Mouse (Mus musculus) limb, embryonic 10.5 days (tissue): Measurements from ENCODE around the gene Dlg2. TPM values are rescaled to one million over a fixed set of nuclear protein-coding genes. Genes with fewer than 3 reads are reported as not detected.
A peak's percentile ranks its signal among the peaks of the same experiment; 100 is the strongest.

ENCODE experiments used
- DNase-seq: peaks from one replicate; pipeline ENCODE4 v3.0.0-alpha.2; 2017; ENCODE audit warnings: low spot score
- H3K27ac ChIP-seq: fragments of 300-500 bp; sonication (generic); 2 replicates; pipeline ENCODE4 v1.5.1; 2016; ENCODE audit warnings: mild to moderate bottlenecking
- H3K27me3 ChIP-seq: fragments of 300-500 bp; sonication (generic); 2 replicates; pipeline ENCODE4 v1.6.1; 2016; ENCODE audit warnings: low read depth, mild to moderate bottlenecking; ENCODE audit not compliant: poor library complexity, severe bottlenecking
- H3K36me3 ChIP-seq: fragments of 300-500 bp; sonication (generic); 2 replicates; pipeline ENCODE4 v1.6.1; 2016; ENCODE audit warnings: mild to moderate bottlenecking, moderate library complexity
- H3K4me1 ChIP-seq: fragments of 300-500 bp; sonication (generic); 2 replicates; pipeline ENCODE4 v1.6.1; 2016
- H3K4me3 ChIP-seq: fragments of 300-500 bp; sonication (generic); 2 replicates; pipeline ENCODE4 v1.5.1; 2016; ENCODE audit warnings: mild to moderate bottlenecking, moderate library complexity
- H3K9me3 ChIP-seq: fragments of 300-500 bp; sonication (generic); replicated peaks from 2 replicates; pipeline ENCODE4 v1.6.1; 2016; ENCODE audit warnings: mild to moderate bottlenecking
- WGBS: fragments of 180-500 bp; shearing (Covaris S2); methylation state at CpG from one replicate; pipeline ENCODE4 v1.1.7; 2016; 5-methylcytosine and 5-hydroxymethylcytosine counted together
- polyA plus RNA-seq: library from polyadenylated mRNA; unstranded; fragments of >200 nt; fragmentation: Nextera tagmentation; extraction: Ambion mirVana; gene quantifications from 2 replicates; pipeline ENCODE4 v1.2.1, GENCODE M21; 2016

Dlg2 gene
- polyA plus RNA-seq, 1 experiment from 2014 or later = 0.53 TPM

DNA sequence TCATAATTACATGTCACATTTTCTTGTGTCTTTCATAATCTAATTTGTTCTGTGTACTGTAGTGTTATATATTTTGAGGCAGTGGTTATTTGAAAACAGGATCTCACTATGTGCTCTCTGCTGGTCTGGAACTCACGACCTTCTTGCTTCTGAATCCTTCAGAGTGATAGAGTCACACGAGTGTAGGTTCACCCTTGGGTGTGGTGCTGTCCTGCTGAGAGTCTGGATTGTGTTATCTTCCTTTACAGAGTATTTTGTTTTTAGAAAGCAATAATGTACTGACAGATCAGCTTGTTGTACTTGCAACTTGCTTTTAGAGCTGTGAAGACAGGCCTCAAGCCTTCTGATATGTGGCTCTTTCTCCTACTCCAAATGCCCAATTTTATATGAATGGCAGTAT, 1953.8 kb downstream of the Dlg2 start:
- Histone ChIP-seq H3K27me3 (no peaks in the 10 kb centered on the region), H3K36me3 (no peaks in the 10 kb centered on the region), H3K9me3 (no peaks in the 10 kb centered on the region), H3K4me3 (no peak overlapping the region), H3K4me1 (no peaks in the 10 kb centered on the region), H3K27ac (no peak overlapping the region)
- DNase-seq = no peak
- 69% methylated on average over 2 of the region's 2 CpGs for WGBS

DNA sequence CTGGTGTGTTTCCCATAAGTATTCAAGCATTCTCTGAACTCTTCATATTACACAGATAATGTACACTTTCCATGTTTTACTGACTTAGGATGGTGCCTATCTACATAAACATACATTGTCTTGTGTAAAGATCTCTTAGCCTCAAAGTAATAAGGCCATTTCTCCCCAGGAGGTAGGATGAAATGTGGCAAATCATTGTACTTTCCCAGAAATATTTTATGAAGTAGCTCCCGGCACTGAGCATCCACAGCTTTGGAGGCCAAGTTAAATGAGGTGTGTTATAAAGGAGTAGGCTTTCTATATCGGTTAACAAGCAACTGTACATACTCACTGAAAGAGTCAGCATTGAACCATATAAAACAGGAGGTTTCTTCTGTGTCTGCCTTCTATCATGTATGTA, 1960.7 kb downstream of the Dlg2 start:
- 92% methylated on average over 2 of the region's 2 CpGs for WGBS
- no peak for DNase-seq
- Histone ChIP-seq H3K36me3 (no peaks in the 10 kb centered on the region), H3K27me3 (no peaks in the 10 kb centered on the region), H3K9me3 (no peaks in the 10 kb centered on the region), H3K4me3 (no peak overlapping the region), H3K4me1 (no peaks in the 10 kb centered on the region), H3K27ac (no peak overlapping the region)

DNA sequence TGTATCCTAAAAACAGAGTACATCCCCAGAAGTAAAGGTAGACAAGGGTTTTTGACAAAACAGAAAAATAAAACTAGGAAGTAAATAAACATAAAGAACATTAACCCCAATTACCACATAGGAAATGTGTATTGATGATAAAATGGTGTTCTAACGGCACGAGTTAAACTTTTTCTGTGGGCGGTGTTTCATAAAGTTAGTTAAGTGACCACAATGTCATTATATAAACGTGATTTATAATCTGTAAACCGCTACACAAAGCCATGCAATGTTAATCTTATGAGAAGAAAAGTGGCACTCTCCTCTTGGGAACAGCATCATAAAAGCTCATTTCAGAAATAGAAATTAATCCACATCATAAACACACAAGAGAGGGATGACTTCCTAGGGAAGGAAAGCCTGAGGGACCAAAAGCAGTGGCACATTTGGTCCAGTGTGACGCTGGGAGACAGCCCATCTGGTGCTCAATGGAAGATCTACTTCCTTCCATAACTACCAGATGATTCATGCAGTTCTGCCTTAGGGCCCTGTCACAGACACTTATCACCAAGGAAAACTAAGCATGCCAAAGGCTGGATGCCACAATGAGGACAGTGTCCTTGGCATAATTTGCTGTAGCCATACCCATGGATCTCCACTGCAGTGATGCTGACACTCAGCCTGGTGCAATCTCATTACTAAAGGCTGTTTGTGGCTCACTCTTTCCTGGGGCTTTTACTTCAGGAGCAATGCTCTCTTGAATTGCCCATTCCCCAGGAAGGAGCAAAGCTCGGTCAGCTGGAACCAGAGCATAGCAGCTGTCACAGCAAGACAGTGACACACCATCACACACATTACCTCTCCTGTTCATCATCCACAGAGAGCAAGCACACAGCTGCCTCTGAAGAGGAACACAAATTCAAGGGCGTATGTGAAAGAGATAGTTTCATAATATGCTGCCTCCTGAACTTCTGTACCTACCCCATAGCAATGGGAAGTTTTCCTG, 1963.3 kb downstream of the Dlg2 start:
- no peaks in the 10 kb centered on the region for H3K9me3 ChIP-seq
- no peak overlapping the region for H3K4me3 ChIP-seq
- no peaks in the 10 kb centered on the region for H3K36me3 ChIP-seq
- H3K4me1 ChIP-seq = no peaks in the 10 kb centered on the region
- no peak overlapping the region for H3K27ac ChIP-seq
- WGBS = 89% methylated on average over 8 of the region's 8 CpGs
- H3K27me3 ChIP-seq = no peaks in the 10 kb centered on the region
- DNase-seq = no peak

DNA sequence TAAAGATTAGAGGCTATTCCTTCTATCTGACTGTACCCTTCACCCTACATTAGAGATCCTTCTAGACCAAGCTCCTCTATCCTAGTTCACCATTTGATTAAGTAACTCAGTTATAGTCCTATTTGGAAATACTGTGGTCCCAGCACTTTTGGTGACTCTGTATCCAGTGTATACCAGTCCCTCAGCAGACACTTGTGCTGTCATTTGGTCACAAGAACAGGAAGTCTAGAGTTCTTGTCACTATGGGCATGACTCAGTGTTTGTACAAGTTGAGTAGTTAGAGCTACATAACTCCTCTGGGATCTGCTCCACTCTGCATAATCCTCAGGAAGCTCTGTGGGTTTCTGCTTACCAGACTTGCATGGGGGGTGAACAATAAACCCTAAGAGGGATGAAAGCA, 1965.1 kb downstream of the Dlg2 start:
- no peak for DNase-seq
- H3K4me1 ChIP-seq = no peaks in the 10 kb centered on the region
- no peaks in the 10 kb centered on the region for H3K36me3 ChIP-seq
- no peaks in the 10 kb centered on the region for H3K9me3 ChIP-seq
- no peak overlapping the region for H3K27ac ChIP-seq
- no peak overlapping the region for H3K4me3 ChIP-seq
- H3K27me3 ChIP-seq = no peaks in the 10 kb centered on the region

DNA sequence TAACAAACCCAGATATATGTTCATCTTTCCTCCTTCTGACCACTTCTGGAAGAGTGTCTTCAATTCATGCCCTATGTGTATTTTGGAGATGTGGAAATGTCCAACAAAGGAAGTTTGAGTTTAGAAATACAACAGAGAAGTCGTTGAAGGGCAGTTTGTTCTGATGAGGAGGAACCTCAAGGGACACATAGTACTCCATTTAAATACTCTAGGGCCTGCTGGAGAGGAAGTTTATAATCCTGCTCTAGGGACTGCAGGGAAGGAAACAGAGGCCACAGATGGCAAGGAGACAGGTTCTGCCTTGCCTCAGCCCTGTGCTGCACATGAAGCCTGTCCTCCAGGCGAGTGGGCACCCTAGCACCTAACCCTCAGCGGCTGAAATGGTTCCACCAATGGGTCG, 1965.6 kb downstream of the Dlg2 start:
- DNase-seq = no peak
- H3K36me3 ChIP-seq = no peaks in the 10 kb centered on the region
- 88% methylated on average over 4 of the region's 4 CpGs for WGBS
- no peaks in the 10 kb centered on the region for H3K4me1 ChIP-seq
- no peaks in the 10 kb centered on the region for H3K9me3 ChIP-seq
- no peaks in the 10 kb centered on the region for H3K27me3 ChIP-seq
- no peak overlapping the region for H3K27ac ChIP-seq
- H3K4me3 ChIP-seq = no peak overlapping the region

DNA sequence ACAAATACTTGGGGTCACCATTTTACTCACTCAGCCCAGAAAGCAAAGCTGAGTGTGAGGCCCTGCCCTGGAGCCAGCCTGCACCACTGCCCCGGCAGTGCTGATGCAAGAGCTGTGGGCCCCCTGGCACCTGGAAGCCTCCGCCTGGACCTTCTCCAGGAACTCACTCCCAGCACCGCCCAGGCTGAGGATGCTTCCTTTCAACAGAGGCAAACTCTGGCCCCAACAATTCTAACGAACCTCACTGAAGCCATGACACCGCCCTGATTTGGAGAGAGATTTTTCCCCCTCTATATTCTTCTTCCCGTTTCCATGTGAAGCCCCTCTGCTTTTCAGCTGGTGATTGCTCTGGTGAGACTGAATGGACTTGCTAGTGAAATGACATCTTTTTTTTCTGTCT, 1971.5 kb downstream of the Dlg2 start:
- Histone ChIP-seq H3K27ac (no peak overlapping the region), H3K9me3 (no peaks in the 10 kb centered on the region), H3K27me3 (no peaks in the 10 kb centered on the region), H3K4me1 (no peaks in the 10 kb centered on the region), H3K4me3 (no peak overlapping the region), H3K36me3 (no peaks in the 10 kb centered on the region)
- WGBS = 78% methylated on average over 6 of the region's 6 CpGs
- no peak for DNase-seq

DNA sequence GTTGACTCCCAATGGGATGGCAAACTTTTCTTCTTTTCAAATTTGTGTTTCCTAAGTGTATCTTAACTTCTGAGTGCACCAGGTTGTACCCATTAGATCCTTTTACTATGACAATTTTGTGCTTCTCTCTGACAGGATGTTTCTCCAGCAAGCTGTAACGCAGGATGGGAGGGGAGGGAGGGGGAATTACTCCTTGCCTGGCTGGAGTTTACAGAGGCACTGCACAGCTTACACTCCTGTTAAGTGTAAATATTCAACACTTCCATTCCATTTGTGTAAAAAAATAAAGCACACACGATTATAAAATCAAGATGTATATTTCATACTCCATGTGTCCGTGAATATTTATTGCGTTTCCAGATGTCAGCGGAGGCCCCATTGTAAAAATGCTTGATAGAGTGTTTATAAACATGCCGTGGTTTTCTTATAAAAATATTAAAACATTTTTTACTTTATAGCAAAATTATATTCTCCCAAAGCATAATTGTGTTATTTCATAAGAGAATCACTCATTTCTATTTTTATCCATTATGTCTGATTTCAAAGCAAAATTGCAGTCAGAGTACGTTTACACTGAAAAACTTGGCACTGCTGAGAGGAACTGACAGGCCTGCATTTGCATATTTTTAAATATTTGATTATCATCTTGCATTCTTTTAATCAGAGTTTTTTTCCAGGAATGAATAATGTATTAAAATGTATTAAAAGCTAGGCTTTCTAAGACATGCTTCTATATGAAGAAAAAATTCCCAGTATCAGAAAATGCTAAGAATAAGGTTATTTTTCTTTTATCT, 1972.5 kb downstream of the Dlg2 start:
- Histone ChIP-seq H3K36me3 (no peaks in the 10 kb centered on the region), H3K27ac (no peak overlapping the region), H3K4me1 (no peaks in the 10 kb centered on the region), H3K4me3 (no peak overlapping the region), H3K9me3 (no peaks in the 10 kb centered on the region), H3K27me3 (no peaks in the 10 kb centered on the region)
- 84% methylated on average over 7 of the region's 7 CpGs for WGBS
- no peak for DNase-seq

DNA sequence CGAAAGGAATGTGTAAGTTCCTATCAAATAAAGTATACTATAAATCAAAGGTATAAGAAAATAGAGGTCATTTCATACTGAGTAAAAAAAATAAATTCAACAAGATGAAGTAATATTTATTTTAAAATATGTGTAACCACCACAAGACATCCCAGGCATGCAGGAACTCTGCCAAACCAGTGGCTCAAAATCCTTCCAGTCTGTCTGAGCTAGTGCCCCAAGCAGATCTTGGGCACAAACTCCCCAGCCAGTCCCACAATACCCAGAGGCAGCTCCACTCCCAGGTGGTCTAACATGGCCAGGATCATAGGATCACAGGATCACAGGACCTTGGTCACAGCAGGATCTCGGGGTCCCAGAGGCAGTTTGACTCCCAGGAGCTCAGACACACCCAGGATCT, 1977.7 kb downstream of the Dlg2 start:
- no peak for DNase-seq
- Histone ChIP-seq H3K27me3 (no peaks in the 10 kb centered on the region), H3K9me3 (no peaks in the 10 kb centered on the region), H3K27ac (no peak overlapping the region), H3K36me3 (no peaks in the 10 kb centered on the region), H3K4me3 (no peak overlapping the region), H3K4me1 (peaks cover 23% of the 10 kb centered on the region)
- WGBS = 75% methylated on average over 2 of the region's 2 CpGs

DNA sequence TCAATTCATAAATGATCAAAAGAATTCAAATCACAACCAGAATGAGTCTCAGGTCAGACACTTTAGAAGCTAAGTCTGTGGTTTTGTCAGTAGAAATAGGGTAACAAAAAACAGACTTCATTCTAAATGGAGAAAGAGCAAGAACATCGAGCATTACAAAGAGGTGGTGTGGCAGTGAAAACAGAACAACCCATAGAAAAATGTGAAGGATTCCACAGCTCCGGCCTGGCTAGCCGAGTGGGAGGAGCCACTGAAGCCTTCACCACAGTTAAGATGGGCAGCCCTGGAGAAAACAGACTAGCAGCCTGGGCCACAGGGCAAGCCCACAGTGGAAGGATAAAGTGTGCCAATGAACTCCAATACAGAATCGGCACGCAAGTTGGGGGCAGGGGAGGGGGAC, 1979.5 kb downstream of the Dlg2 start:
- no peaks in the 10 kb centered on the region for H3K9me3 ChIP-seq
- H3K4me3 ChIP-seq = no peak overlapping the region
- H3K27me3 ChIP-seq = no peaks in the 10 kb centered on the region
- WGBS = 60% methylated on average over 5 of the region's 5 CpGs
- no peaks in the 10 kb centered on the region for H3K36me3 ChIP-seq
- H3K27ac ChIP-seq = no peak overlapping the region
- DNase-seq = no peak
- peaks cover 23% of the 10 kb centered on the region for H3K4me1 ChIP-seq

DNA sequence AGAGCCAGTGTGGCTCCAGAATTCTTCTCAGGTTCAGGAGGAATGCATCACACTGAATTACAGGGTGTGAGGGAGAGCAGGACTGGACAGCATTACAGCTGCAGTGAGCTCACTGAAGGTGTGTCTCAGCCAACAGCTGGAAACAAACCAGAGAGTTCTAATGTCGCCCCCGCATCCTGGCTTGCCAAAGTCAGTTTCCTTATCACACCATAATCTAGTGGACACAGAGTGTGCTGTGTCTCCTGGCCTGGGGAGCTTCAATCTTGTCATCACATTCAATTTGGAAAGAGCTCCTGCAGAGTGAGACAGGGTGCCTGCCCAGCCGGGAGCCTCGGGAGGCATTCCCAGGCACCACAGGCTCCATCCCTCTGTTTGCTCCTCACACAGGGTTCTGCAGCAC, 1981.3 kb downstream of the Dlg2 start:
- Histone ChIP-seq H3K27ac (peak overlapping the region; percentile 42; the same call in 1 of the 2 replicates), H3K4me3 (no peak overlapping the region), H3K27me3 (no peaks in the 10 kb centered on the region), H3K9me3 (no peaks in the 10 kb centered on the region), H3K4me1 (peaks cover 23% of the 10 kb centered on the region), H3K36me3 (no peaks in the 10 kb centered on the region)
- WGBS = 5% methylated on average over 4 of the region's 4 CpGs
- DNase-seq = no peak

DNA sequence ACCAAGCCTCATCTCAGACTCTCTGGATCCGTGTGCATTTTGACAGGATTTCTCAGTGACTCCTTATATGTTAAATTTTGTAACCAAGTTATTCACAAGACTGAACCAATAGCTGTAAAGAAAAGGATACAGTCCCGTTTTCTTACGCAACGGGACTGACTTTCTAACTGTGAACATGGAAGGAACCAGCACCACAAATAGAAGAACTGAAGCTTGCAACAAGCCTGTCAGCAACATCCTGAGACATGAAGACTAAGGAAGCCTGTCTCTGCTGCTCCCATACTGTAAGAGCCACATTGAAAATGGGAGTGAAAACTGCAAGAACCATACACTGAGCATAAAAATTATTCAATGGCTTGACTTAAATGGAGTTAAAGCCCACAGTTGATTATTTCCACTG, 1981.8 kb downstream of the Dlg2 start:
- 83% methylated on average over 4 of the region's 4 CpGs for whole genome bisulfite sequencing
- DNase-seq = no peak
- no peaks in the 10 kb centered on the region for H3K9me3 ChIP-seq

DNA sequence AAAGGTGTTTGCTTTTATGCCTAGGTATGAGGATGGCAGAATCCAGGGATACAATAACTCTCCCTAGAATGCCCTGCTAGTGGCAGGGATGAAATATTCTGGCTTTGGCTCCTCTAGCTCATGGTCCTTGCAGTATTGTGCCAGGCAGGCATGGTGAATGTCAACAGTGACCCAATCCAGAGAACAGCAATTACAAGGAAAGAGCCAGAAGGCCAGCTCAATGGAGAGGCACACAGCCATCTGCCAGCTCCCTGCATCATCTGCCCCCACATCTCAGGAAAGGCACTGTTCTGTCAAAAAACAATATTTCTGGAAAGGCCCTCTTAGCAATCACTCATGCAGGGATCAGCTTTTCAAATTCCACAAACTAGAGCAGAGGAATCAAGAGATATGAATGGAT, 1984.1 kb downstream of the Dlg2 start:
- Histone ChIP-seq H3K4me1 (peaks cover 23% of the 10 kb centered on the region), H3K4me3 (no peak overlapping the region), H3K27ac (no peak overlapping the region), H3K27me3 (no peaks in the 10 kb centered on the region), H3K9me3 (no peaks in the 10 kb centered on the region), H3K36me3 (no peaks in the 10 kb centered on the region)
- no peak for DNase-seq

More for the DNA sequence above, 1981.8 kb downstream of the Dlg2 start:
- no peaks in the 10 kb centered on the region for H3K27me3 ChIP-seq
- H3K27ac ChIP-seq = no peak overlapping the region
- no peaks in the 10 kb centered on the region for H3K36me3 ChIP-seq
- H3K4me3 ChIP-seq = no peak overlapping the region
- peaks cover 23% of the 10 kb centered on the region for H3K4me1 ChIP-seq

DNA sequence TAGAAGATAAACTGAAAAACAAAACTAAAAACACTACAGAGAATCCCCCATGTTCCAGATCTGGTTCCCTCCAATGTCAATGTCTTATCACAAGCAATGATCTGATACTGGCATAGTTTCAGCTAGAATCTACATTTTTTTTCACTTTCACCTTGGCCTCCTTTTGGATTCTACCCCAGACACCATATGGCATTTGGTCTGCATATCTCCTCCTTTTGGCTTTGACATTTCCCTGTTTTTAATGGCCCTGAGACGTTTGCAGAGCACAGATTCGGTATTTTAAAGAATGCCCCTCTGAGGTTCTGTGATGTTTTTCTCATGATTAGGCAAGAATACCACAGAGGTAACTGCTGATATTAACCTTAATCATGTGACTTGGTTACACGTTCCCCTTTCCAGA, 1984.8 kb downstream of the Dlg2 start:
- no peak overlapping the region for H3K4me3 ChIP-seq
- H3K27ac ChIP-seq = no peak overlapping the region
- no peak for DNase-seq
- H3K36me3 ChIP-seq = no peaks in the 10 kb centered on the region
- WGBS = 76% methylated on average over 3 of the region's 3 CpGs
- H3K9me3 ChIP-seq = no peaks in the 10 kb centered on the region
- H3K4me1 ChIP-seq = peaks cover 19% of the 10 kb centered on the region
- H3K27me3 ChIP-seq = no peaks in the 10 kb centered on the region
